Mouse (Mus musculus): ENCODE measurements around the gene Mecr. TPM values are rescaled to one million over a fixed set of nuclear protein-coding genes. Genes with fewer than 3 reads are reported as not detected.

Mecr gene
- total RNA-seq, 1 experiment from 2014 or later: 140 TPM

DNA sequence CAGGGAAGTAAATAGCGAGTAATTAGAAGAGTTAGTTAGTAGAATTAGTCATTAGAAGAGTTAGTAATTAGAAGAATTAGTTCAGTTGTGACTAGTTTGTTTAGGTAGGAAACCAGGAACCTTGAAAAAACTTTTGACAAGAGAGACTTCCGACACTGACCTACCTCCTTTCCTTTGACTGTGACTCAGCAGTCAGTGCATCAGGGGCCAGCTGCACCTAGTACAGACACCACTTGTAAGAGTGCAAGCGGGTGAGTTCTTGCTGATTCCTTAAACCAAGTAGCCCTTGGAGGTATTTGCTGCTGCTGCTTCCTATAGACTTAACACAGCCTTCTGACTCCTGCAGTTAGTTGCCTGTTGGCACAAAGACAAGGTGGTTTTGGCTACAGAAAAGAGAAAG lies 47.4 kb downstream of the Mecr start:
- no peak for DNase-seq

DNA sequence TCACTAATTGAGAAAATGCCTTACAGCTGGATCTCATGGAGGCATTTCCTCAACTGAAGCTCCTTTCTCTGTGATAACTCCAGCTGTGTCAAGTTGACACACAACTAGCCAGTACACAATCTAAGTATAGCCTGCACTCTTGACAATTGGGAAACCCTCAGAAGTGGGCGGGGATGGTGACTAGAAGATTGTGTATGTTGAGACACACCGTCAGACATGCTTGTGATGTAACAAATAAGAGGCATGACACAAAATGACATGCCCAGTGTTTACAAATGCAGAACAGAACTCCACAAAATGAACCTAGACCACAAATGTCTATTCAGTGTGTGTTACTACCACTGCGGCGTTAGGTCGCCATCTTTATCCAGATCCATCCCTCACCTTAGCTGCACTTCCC lies 53.8 kb downstream of the Mecr start:
- DNase-seq: no peak

DNA sequence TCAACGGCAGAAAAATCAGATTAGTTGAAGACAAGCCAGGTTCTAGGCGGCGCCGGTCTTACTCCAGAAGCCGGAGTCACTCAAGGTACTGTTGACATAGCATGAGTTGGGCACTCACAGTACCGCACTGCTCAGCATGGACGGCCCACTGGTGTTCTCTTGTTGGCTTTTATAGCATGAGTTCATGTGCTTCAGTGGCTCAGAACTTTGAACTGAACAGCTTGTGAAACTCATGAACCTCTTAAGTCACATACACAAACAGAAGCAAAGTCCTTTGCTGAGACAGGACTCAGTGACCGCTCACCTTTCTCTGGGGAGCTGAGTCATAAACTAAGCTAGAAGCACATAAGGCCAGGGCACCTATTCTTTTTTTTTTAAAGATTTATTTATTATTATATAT lies 54.5 kb downstream of the Mecr start:
- no peak for DNase-seq

DNA sequence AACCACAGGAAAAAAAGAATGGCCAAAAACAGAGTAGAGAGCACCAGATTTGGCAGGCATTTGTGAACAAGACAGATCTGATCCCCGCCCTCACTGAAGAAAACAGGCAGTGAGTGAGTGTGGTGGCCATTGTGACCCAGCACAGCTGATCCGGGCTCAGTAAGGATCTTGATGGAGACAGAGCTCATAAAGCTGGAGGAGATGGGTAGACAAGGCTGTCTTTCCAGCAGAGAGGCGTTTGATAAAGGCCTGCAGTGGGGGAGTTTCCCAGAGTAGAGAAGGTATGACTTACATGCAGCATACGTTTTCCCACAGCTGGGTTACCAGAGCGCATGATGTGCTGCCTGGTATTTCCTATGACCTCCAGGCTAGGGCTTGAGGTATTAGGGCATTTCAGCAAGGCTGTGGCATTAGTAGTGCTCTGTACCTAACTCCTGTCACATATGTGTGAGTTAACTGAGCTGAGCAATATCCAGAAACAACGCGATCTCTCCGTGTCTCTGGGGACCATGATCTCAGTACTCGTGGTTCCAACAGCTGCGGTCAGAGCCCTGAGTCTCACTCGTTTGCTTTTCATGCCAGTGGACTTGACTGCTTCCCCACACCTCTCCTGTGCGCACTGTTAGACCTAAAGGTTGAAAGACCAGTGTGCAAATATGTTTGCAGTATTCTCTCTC lies 55.4 kb downstream of the Mecr start:
- no peak for DNase-seq

DNA sequence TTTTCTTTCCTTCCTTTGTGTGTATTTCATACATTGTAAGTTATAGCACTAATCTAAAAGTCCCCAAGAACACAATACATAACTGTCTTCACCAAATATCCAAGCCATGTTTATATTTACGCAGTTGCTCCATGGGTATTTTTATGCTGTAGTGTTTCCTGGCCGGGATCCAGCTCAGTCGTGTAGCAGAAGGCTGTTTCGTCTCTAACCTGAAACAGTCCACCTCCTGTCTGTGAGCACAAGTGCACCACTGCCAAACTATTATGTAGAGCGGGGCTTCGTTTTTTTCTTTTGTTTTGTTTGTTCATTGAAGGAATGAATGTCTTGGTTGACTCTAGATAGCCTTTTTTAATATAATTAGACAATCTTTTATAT lies 55.9 kb downstream of the Mecr start:
- DNase-seq: no peak

DNA sequence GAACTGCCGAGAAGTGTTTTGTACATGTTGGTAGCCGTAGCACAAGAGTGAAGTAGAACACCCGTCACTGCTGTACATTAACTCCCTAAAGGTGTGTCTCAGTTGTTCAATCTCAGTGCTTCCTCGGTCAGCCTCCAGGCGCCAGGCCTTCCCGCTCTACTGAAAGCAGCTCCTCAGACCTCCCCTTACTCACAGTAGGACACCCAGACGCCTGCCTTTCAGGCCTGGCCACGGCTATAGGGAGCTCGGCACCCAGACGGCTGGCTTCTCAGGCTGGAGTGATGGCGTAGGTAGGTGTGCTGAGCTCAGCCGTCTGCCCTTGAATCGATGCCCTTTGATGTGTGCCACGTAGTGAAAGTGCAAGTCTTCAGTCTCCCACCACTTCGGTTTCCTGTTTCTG lies 57.8 kb downstream of the Mecr start:
- no peak for DNase-seq

DNA sequence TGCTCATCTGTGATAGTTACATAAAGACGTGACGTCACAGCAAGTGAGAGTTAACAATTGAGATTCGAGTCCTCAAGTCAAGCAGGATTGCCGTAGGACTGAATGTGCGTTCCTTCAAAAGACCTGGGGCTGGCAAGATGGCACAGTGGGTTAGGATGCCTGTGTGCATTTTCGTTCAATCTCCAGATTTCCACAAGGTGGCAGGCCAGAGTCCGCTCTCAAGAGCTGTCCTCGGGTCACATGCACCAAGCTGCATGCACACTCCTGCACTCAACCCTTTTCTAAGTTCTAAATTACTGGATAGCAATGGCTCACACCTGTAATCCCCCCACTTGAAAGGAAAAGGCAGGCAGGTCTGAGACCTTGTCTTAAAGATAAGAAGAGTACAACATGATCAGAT lies 61.2 kb downstream of the Mecr start:
- DNase-seq: peak; percentile 73

DNA sequence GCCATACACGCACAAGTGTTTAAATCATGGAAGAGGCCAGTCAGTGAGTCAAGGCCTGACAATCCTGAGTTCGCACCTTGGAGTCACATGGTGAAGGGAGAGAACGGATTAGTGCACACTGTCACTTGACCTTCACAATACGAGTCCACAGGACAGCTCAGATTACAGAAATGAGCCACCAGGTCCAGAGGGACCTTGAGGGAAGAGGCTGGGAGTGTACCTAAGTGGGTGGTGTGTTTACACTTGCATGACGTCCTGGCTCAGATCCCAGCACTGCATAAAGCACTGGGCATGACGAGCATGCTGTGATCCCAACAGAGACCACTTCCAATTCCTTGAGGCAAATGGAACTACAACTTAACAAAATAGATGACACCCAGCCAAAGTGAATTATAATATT lies 63.2 kb downstream of the Mecr start:
- DNase-seq: peak; percentile 48

DNA sequence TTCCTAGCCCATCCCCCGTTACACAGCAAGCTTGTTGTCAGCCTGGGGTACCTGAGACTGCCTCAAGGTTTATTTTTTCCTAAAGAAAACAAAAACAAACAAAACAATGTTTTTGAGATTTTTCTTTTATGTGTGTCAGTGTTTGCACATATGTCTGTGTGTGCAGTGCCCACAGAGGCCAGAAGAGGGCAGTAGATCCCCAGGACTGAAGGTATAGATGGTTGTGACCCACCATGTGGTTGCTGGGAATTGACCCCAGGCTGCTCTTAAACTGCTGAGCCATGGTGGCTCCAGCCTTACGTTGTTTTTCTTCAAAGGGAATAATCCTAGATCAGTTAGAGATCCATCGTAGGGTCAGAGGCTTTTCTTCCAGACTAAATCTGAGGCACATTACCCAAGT lies 64.6 kb downstream of the Mecr start:
- no peak for DNase-seq

DNA sequence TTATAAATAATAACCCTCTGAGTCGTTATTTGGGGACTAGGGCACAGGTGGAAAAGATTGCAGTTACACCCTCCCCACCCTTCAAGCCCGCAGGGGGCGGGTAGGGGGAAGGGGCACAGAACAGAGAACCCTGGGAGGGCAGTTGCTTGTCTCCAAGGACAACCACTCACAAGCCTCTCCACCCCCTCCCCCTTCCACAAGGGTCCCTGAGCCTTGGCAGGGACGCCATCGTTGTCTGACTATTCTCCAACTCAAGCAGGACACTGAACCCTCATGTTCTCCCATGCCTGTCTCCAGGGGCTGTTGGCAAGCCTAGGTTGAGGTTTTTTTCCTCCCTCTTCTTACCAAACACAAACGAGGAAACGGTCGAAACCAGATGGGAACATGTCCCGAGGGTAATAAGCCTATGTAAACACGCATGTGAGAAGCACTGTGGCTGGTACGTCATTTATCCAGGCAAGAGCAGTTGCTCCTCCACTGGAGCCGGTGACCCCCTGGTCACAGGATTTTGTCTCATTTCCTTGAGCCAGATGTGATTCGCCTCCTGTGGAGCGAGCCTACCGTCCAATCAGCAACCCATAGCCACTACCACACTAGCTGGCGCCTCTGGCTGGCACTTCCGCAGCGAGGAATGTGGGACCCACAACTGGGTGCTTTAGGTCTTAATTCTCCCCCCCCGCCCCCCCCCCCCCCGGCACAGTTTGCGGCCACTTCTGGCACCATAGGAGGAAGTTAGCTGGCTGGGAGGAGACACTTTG lies 67.1 kb downstream of the Mecr start:
- peak; percentile 40 for DNase-seq

DNA sequence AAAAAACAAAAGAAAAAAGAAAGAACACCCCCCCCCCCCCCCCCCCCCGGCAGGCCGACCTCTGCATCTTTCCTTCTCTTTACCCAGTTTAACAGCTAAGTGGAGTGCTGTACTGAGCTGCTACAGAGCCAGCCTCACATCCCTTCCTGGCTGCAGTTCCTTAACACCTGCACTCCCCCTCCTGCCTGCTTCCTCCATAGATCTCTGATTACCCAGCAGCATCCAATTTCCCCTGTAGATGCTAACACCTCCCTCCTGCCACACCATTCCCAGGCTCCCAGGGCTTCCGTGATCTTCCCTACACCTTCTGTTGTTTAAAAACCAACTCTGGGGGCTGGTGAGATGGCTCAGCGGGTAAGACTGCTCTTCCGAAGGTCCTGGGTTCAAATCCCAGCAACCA lies 68.3 kb downstream of the Mecr start:
- DNase-seq: no peak

DNA sequence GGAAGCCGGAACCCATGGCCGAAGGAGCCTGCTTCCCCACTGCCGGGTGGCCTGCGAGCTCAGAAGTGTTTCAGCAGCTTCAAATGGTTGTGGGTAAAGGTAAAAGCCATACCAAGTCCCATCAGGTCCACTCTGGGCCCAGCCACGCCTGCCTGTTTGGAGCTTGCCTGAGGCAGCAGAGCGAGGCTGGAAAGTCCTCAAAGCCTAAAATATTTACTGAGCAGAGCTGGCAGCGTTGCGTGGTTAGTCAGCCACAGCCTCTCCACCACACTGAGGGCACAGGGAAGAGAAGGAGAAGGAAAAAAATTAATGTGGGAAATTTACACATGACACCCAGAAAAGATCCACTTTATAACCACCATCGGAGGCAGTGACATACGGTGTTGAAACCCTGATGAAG lies 70.3 kb downstream of the Mecr start:
- peak; percentile 36 for DNase-seq

DNA sequence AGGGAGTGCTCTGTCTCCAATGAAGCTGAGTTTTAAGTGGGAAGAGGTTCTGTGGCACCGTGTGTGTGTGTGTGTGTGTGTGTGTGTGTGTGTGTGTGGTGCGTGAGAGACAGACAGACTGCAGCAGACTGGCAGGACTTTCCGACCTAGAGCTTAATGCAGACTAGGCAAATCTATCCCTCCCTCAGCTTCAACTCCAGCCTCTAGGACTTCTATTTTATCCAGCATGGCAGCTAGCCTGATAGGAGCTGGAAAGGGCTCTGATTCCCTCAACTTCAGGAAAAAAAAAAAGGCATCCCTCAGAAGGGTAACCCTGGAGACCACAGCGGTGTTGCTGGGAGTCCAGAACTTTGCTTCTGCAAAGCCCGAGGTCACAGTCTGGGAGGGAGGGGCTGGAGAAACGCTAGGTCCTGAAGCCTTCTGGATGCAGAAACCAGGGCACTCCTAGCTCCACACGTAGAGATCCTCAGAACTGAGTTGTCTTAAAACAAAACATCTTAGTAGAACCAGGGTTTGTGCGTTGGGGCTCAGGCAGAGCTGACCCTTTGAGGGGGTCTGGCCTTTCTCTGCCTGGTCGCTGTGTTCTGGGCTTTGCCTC lies 70.9 kb downstream of the Mecr start:
- peak; percentile 51 for DNase-seq

DNA sequence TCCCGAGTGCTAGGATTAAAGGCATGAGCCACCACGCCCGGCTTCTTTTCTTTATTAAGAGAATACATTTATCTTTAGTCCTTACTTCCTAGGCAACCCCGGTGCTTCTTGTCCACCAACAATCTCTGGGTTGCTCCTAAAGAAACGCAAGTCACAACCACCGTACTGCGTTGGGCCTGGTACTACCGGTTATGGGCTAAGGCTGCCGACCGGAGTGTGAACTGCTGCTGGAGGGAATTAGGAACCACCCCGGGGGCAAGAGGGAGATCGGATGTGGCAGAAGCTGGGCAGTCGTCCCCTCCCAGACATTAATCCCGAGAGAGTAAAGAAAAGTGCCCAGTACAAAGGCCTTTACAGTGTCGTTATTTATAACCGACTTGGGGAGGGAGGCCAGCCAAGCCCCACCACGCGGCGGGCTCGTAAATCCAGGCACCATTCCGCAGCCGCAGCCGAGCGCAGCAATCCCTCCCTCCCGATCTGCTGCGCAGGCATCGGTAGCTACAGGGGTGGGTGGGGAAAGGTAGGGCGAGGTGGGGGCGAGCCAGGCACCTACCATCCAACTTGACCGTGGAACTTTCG lies 71.7 kb downstream of the Mecr start:
- peak; percentile 47 for DNase-seq

DNA sequence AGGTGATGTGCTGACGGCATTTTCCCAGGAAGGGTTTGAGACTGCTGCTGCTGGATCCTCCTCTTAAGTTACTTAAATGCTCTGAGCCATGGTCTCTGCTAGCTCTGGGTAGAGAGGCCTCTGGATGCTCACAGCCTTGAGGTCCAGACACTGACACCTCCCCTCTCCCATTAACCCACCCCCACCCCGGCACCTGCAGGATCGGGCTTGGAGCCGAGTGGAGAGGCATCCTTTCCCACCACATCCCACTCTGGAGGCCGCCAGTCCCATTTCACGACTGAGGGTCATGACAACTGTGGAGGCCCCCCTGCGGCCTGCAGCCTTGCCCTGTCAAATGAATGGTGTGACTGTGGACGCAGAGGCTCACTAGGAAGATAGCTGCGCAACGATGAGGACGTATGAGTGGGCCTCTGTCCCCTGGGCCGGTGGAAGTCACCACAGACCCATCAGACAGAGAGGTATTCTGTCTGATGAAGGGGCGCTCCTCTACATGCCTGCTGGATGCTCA lies 72.6 kb downstream of the Mecr start:
- DNase-seq: no peak

DNA sequence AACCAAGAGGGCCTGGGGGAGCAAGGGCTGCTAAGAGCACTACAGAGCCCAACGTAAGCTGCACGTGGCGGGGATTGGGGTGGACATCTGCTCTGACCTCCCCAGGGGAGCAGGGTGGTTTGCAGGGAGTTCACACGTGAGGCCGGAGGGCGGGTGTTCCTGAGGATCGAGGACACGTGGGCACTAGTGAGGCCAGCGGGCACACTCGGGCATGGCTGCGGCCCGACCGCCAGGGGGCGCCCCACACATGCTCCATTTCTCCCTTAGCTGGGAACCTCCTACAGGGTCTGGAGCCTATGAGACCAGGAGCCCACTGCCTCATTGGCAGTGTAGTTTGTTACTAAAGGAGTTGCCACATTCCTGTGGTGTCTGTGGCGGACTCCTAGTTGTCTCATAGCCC lies 73.2 kb downstream of the Mecr start:
- peak; percentile 92 for DNase-seq

DNA sequence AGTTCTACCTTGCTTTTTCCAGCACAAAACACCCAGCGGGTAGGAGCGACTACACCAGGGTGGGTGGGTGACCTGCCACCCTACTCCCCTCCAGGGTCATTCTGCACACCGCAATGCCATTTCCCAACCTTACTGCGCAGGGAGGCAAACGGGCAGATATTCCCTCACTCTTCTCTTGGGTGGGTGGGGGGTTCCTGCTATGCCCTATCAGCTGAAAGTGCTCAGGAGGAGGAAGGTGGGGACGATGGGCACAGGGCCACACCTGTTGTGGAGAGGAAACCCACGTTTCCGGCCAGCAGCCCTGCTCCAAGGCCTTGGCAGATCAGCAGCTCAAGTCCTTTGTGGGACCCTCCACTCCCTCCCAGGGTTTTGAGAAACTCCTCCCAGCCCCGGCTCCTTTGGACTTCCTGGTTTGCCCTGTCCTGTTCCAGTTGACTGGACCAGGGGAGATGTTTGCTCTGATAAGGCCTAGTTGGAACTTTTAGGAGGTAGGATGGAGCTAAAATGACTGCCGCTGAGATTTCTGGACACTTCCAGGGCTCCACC lies 73.8 kb downstream of the Mecr start:
- DNase-seq: peak; percentile 5

Other genes starting within 250 kb of the Mecr start
- gene Ptpru, start 5.2 kb upstream of the Mecr start, total RNA-seq (2021): 32.4 and 34.6 TPM in 2 replicates
- gene Srsf4, start 30.1 kb downstream of the Mecr start, total RNA-seq (2021): 69.2 and 73.4 TPM in 2 replicates
- 8.7 TPM in 2 replicates for gene Tmem200b, start 78.3 kb downstream of the Mecr start, total RNA-seq (2021)
- 0.19 TPM in 1 of 2 replicates, not detected in the other for gene Gm10300, start 231.2 kb downstream of the Mecr start, total RNA-seq (2021)
- gene Epb41, start 231.9 kb downstream of the Mecr start, total RNA-seq (2021): 112 and 148 TPM in 2 replicates